In genomic region chr3:52983772-52984171, GRCm38 (mm10) we compare ENCODE assay signal across 15 mouse cellular contexts. TPM values are rescaled to one million over a fixed set of nuclear protein-coding genes. Genes with fewer than 3 reads are reported as not detected.
DNase-seq lines count a peak whose midpoint lies in the region; ATAC-seq lines count a peak whose summit lies in the region.
"Had no signal": no experiment of that assay in that cellular context is flagged by ENCODE, and none has a peak within 500 bp of the region (broad histone marks: within the 10 kb centered on the region; RNA-seq: fewer than 3 reads in every experiment).

No protein-coding gene starts in this region.

- H3K9ac ChIP-seq in lung, embryonic 16.5 days (ENCODE audit: low read length), result no peak overlapping the region
- H3K9ac ChIP-seq: limb, embryonic 13.5 days; lung, embryonic 15.5 days; midbrain, embryonic 15.5 days; neural tube, embryonic 15.5 days had no signal

- 0 out of 2 replicates have a peak overlapping the region, but pooled peaks have one; percentile 4 for H3K27ac ChIP-seq in lung, embryonic 16.5 days (ENCODE audit: low read length)
- H3K27ac ChIP-seq: forebrain, embryonic 10.5 days; limb, embryonic 13.5 days; lung, embryonic 15.5 days; midbrain, embryonic 15.5 days; neural tube, embryonic 15.5 days had no signal

- no peak overlapping the region for H3K4me3 ChIP-seq in lung, embryonic 16.5 days (ENCODE audit: low read length)
- H3K4me3 ChIP-seq: forebrain, embryonic 10.5 days; limb, embryonic 13.5 days; lung, embryonic 15.5 days; midbrain, embryonic 15.5 days; neural tube, embryonic 15.5 days had no signal

- WGBS in lung, embryonic 16.5 days, result 75% methylated on average over 3 of the region's 3 CpGs

- no peaks in the 10 kb centered on the region for H3K27me3 ChIP-seq in lung, embryonic 16.5 days (ENCODE audit: control insufficient read depth, insufficient read depth, low read depth, low read length)
- H3K27me3 ChIP-seq: limb, embryonic 13.5 days; lung, embryonic 15.5 days; midbrain, embryonic 15.5 days; neural tube, embryonic 15.5 days had no signal

- H3K36me3 ChIP-seq in lung, embryonic 16.5 days (ENCODE audit: control insufficient read depth, insufficient read depth, low read length), result peaks cover 14% of the 10 kb centered on the region

- no peaks in the 10 kb centered on the region for H3K4me1 ChIP-seq in lung, embryonic 16.5 days (replicated peaks; ENCODE audit: control insufficient read depth, insufficient read depth, low read length)
- H3K4me1 ChIP-seq: forebrain, embryonic 10.5 days; lung, embryonic 15.5 days; midbrain, embryonic 15.5 days; neural tube, embryonic 15.5 days had no signal

- no peak overlapping the region for H3K4me2 ChIP-seq in lung, embryonic 16.5 days (ENCODE audit: low read depth, low read length)
- H3K4me2 ChIP-seq: limb, embryonic 13.5 days; lung, embryonic 15.5 days; midbrain, embryonic 15.5 days; neural tube, embryonic 15.5 days had no signal

- peak; percentile 20 to 24 for DNase-seq in heart, adult 18-20 months
- DNase-seq in heart, postnatal 14 days, result no peak
- DNase-seq in lung, postnatal 14 days, result no peak
- DNase-seq in frontal cortex, postnatal 36 days (ENCODE audit: low spot score in 2 of 2), result peak; percentile 12 to 52
- peak; percentile 65 for DNase-seq in lung, postnatal 36 days
- DNase-seq in kidney, postnatal 4 days, result no peak
- DNase-seq in kidney, adult 8-10 months, result no peak
- DNase-seq: kidney, postnatal 10 days had no signal

- ATAC-seq in lung, embryonic 16.5 days (ENCODE audit: low read depth), result no peak
- ATAC-seq: midbrain, embryonic 15.5 days had no signal

- H3K9me3 ChIP-seq in lung, embryonic 16.5 days (ENCODE audit: control insufficient read depth, low read length), result no peaks in the 10 kb centered on the region
- H3K9me3 ChIP-seq: forebrain, embryonic 10.5 days; limb, embryonic 13.5 days; lung, embryonic 15.5 days; midbrain, embryonic 15.5 days; neural tube, embryonic 15.5 days had no signal

- intact Hi-C loops in heart, postnatal 14 days (cut with DNase I), result no loop called here

RNA-seq across cellular contexts. Expression of gene Cog6, which starts 33.3 kb away (rescaled TPM):
- total RNA-seq in heart, adult 18-20 months (2021), result 10 to 100 TPM; 52.9 to 57.5 TPM
- 10 to 100 TPM; 49.3 to 54.7 TPM for total RNA-seq in heart, postnatal 14 days (2021)
- polyA plus RNA-seq in lung, embryonic 16.5 days (2015; fragmentation: Nextera tagmentation; extraction: Ambion mirVana), result 46.7 and 48.1 TPM in 2 replicates

RNA-seq across cellular contexts. Expression of gene Lhfp, which starts 57.6 kb away (rescaled TPM):
- 10 to 100 TPM; 42.5 to 44.2 TPM for total RNA-seq in heart, adult 18-20 months (2021)
- 10 to 100 TPM; 65.2 to 73.9 TPM for total RNA-seq in heart, postnatal 14 days (2021)
- 77.0 and 82.9 TPM in 2 replicates for polyA plus RNA-seq in lung, embryonic 16.5 days (2015; fragmentation: Nextera tagmentation; extraction: Ambion mirVana)
- total RNA-seq: MEL had no signal

Comparison
In these comparisons a context has a peak if more than half of its experiments do, and no peak if none do; other contexts are left out.
1. DNase-seq: peak in heart, adult 18-20 months (2 of 2), frontal cortex, postnatal 36 days (2 of 2) and lung, postnatal 36 days (single experiment); none in heart, postnatal 14 days (0 of 2), lung, postnatal 14 days (single experiment), kidney, postnatal 4 days (0 of 2) and kidney, adult 8-10 months (0 of 2).